Mouse (Mus musculus) neural tube, embryonic 13.5 days (tissue): ENCODE measurements around the gene Gak. TPM values are rescaled to one million over a fixed set of nuclear protein-coding genes. Genes with fewer than 3 reads are reported as not detected.

Source experiments
- ATAC-seq: fragments of 200-750 bp; cut with Nextera tagmentation; 2 replicates; pipeline ENCODE4 v1.8.0; 2017; ENCODE audit warnings: low read depth, mild to moderate bottlenecking, moderate TSS enrichment, moderate library complexity
- H3K27ac ChIP-seq: fragments of 300-500 bp; sonication (generic); replicated peaks from 2 replicates; pipeline ENCODE4 v1.5.1; 2015; ENCODE audit warnings: moderate library complexity, mild to moderate bottlenecking, inconsistent platforms
- H3K27me3 ChIP-seq: fragments of 300-500 bp; sonication (generic); 2 replicates; pipeline ENCODE4 v1.6.1; 2015; ENCODE audit warnings: mild to moderate bottlenecking, inconsistent platforms
- H3K36me3 ChIP-seq: fragments of 300-500 bp; sonication (generic); 2 replicates; pipeline ENCODE4 v1.6.1; 2015; ENCODE audit warnings: mild to moderate bottlenecking, inconsistent platforms
- H3K4me1 ChIP-seq: fragments of 300-500 bp; sonication (generic); replicated peaks from 2 replicates; pipeline ENCODE4 v1.6.1; 2015; ENCODE audit warnings: inconsistent platforms
- H3K4me2 ChIP-seq: fragments of 300-500 bp; sonication (generic); 2 replicates; pipeline ENCODE4 v1.6.1; 2015; ENCODE audit warnings: inconsistent platforms, mild to moderate bottlenecking, moderate library complexity
- H3K4me3 ChIP-seq: fragments of 300-500 bp; sonication (generic); 2 replicates; pipeline ENCODE4 v1.5.1; 2015; ENCODE audit warnings: mild to moderate bottlenecking, inconsistent platforms
- H3K9ac ChIP-seq: fragments of 300-500 bp; sonication (generic); 2 replicates; pipeline ENCODE4 v1.6.1; 2015; ENCODE audit warnings: moderate library complexity, mild to moderate bottlenecking, inconsistent platforms
- H3K9me3 ChIP-seq: fragments of 300-500 bp; sonication (generic); 2 replicates; pipeline ENCODE4 v1.6.1; 2016; ENCODE audit warnings: inconsistent platforms
- WGBS: fragments of 180-500 bp; shearing (Covaris S2); methylation state at CpG from one replicate; pipeline ENCODE4 v1.1.7; 2015; 5-methylcytosine and 5-hydroxymethylcytosine counted together
- polyA plus RNA-seq: library from polyadenylated mRNA; unstranded; fragments of >200 nt; fragmentation: Nextera tagmentation; extraction: Ambion mirVana; gene quantifications from 2 replicates; pipeline ENCODE4 v1.2.1, GENCODE M21; 2015

Gene Gak
- polyA plus RNA-seq, 1 experiment from 2014 or later, result 51.0 TPM

- H3K4me1 ChIP-seq, result peaks cover 21% of the 10 kb centered on the region
- 14% methylated on average over 3 of the region's 3 CpGs for WGBS
- no peaks in the 10 kb centered on the region for H3K9me3 ChIP-seq
- peak overlapping the region; percentile 74 for H3K9ac ChIP-seq
- ATAC-seq, result peak; percentile 7; the same call in 1 of the 2 replicates
- H3K27ac ChIP-seq, result peak overlapping the region; percentile 83
- H3K4me2 ChIP-seq, result peak overlapping the region; percentile 63
- H3K36me3 ChIP-seq, result peaks cover 20% of the 10 kb centered on the region
- peak overlapping the region; percentile 52 for H3K4me3 ChIP-seq
- no peaks in the 10 kb centered on the region; the same call in 1 of the 2 replicates for H3K27me3 ChIP-seq
Observed at GRCm38 (mm10) chr5:108668387-108668932, 38.9 kb upstream of the Gak start.

- ATAC-seq, result no peak
- peaks cover 10% of the 10 kb centered on the region for H3K36me3 ChIP-seq
- H3K4me3 ChIP-seq, result no peak overlapping the region
- no peaks in the 10 kb centered on the region for H3K9me3 ChIP-seq
- 81% methylated on average over 2 of the region's 2 CpGs for WGBS
- H3K4me1 ChIP-seq, result peaks cover 21% of the 10 kb centered on the region
- H3K4me2 ChIP-seq, result no peak overlapping the region
- no peak overlapping the region for H3K9ac ChIP-seq
- no peak overlapping the region for H3K27ac ChIP-seq
- no peaks in the 10 kb centered on the region; the same call in 1 of the 2 replicates for H3K27me3 ChIP-seq
Observed at GRCm38 (mm10) chr5:108667370-108667769, 37.8 kb upstream of the Gak start.

GRCm38 (mm10) chr5:108665066-108665465, 35.5 kb upstream of the Gak start:
- H3K4me2 ChIP-seq, result no peak overlapping the region
- no peaks in the 10 kb centered on the region; the same call in 1 of the 2 replicates for H3K27me3 ChIP-seq
- no peak overlapping the region for H3K4me3 ChIP-seq
- 46% methylated on average over 3 of the region's 3 CpGs for WGBS
- H3K36me3 ChIP-seq, result no peaks in the 10 kb centered on the region
- no peak overlapping the region for H3K27ac ChIP-seq
- no peak for ATAC-seq
- H3K4me1 ChIP-seq, result peaks cover 21% of the 10 kb centered on the region
- H3K9ac ChIP-seq, result no peak overlapping the region
- no peaks in the 10 kb centered on the region for H3K9me3 ChIP-seq

GRCm38 (mm10) chr5:108662772-108663171, 33.2 kb upstream of the Gak start:
- Histone ChIP-seq H3K4me3 (no peak overlapping the region), H3K27me3 (no peaks in the 10 kb centered on the region; the same call in 1 of the 2 replicates), H3K36me3 (peaks cover 9% of the 10 kb centered on the region), H3K9ac (no peak overlapping the region), H3K9me3 (no peaks in the 10 kb centered on the region), H3K4me1 (peaks cover 25% of the 10 kb centered on the region), H3K4me2 (no peak overlapping the region), H3K27ac (no peak overlapping the region)
- ATAC-seq, result no peak
- WGBS, result 86% methylated on average over 4 of the region's 4 CpGs

- ATAC-seq, result peak; percentile 98
- H3K27me3 ChIP-seq, result no peaks in the 10 kb centered on the region
- H3K27ac ChIP-seq, result peak overlapping the region; percentile 50; the same call in 1 of the 2 replicates
- H3K4me3 ChIP-seq, result peak overlapping the region; percentile 76
- WGBS, result 11% methylated on average over 36 of the region's 36 CpGs
- H3K9ac ChIP-seq, result peak overlapping the region; percentile 93
- peaks cover 25% of the 10 kb centered on the region for H3K4me1 ChIP-seq
- H3K4me2 ChIP-seq, result peak overlapping the region; percentile 71
- no peaks in the 10 kb centered on the region for H3K9me3 ChIP-seq
- H3K36me3 ChIP-seq, result peaks cover 28% of the 10 kb centered on the region
Observed at GRCm38 (mm10) chr5:108660632-108661268, 31.2 kb upstream of the Gak start.

GRCm38 (mm10) chr5:108659698-108660631, 30.4 kb upstream of the Gak start, which contains the start of gene Idua:
TSS of gene Idua (plus strand) at chr5:108660331.
- peak within 1 kb of the TSS; percentile 71 for H3K4me2 ChIP-seq
- peak within 1 kb of the TSS; percentile 93 for H3K9ac ChIP-seq
- H3K27me3 ChIP-seq, result no peaks in the 10 kb centered on the region
- peaks cover 25% of the 10 kb centered on the region for H3K4me1 ChIP-seq
- peak within 1 kb of the TSS; percentile 50; the same call in 1 of the 2 replicates for H3K27ac ChIP-seq
- H3K36me3 ChIP-seq, result peaks cover 36% of the 10 kb centered on the region
- ATAC-seq, result peak; percentile 59
- peak within 1 kb of the TSS; percentile 76 for H3K4me3 ChIP-seq
- WGBS, result 9% methylated on average over 24 of the region's 24 CpGs
- H3K9me3 ChIP-seq, result no peaks in the 10 kb centered on the region

- Histone ChIP-seq H3K27ac (no peak overlapping the region), H3K9me3 (no peaks in the 10 kb centered on the region), H3K27me3 (no peaks in the 10 kb centered on the region), H3K36me3 (peaks cover 50% of the 10 kb centered on the region), H3K9ac (0 out of 2 replicates have a peak overlapping the region, but pooled peaks have one; percentile 12), H3K4me2 (0 out of 2 replicates have a peak overlapping the region, but pooled peaks have one; percentile 71), H3K4me3 (no peak overlapping the region), H3K4me1 (peaks cover 25% of the 10 kb centered on the region)
- no peak for ATAC-seq
- 76% methylated on average over 1 of the region's 1 CpGs for WGBS
Observed at GRCm38 (mm10) chr5:108658611-108659010, 29.1 kb upstream of the Gak start.

- H3K4me2 ChIP-seq, result no peak overlapping the region
- peaks cover 25% of the 10 kb centered on the region for H3K4me1 ChIP-seq
- no peaks in the 10 kb centered on the region for H3K27me3 ChIP-seq
- WGBS, result 81% methylated on average over 5 of the region's 5 CpGs
- peaks cover 62% of the 10 kb centered on the region for H3K36me3 ChIP-seq
- no peaks in the 10 kb centered on the region for H3K9me3 ChIP-seq
- no peak overlapping the region for H3K4me3 ChIP-seq
- no peak for ATAC-seq
- no peak overlapping the region for H3K9ac ChIP-seq
- no peak overlapping the region for H3K27ac ChIP-seq
Observed at GRCm38 (mm10) chr5:108657406-108657805, 27.9 kb upstream of the Gak start.

- no peak overlapping the region for H3K27ac ChIP-seq
- H3K9me3 ChIP-seq, result no peaks in the 10 kb centered on the region
- H3K36me3 ChIP-seq, result peaks cover 70% of the 10 kb centered on the region
- no peaks in the 10 kb centered on the region for H3K27me3 ChIP-seq
- no peak for ATAC-seq
- H3K4me1 ChIP-seq, result peaks cover 25% of the 10 kb centered on the region
- H3K4me2 ChIP-seq, result no peak overlapping the region
- WGBS, result 96% methylated on average over 15 of the region's 15 CpGs
- H3K4me3 ChIP-seq, result no peak overlapping the region
- H3K9ac ChIP-seq, result no peak overlapping the region
Observed at GRCm38 (mm10) chr5:108655891-108656650, 26.5 kb upstream of the Gak start.

GRCm38 (mm10) chr5:108655381-108655780, 25.8 kb upstream of the Gak start:
- Histone ChIP-seq H3K4me3 (no peak overlapping the region), H3K9ac (no peak overlapping the region), H3K4me2 (no peak overlapping the region), H3K27me3 (no peaks in the 10 kb centered on the region), H3K36me3 (peaks cover 77% of the 10 kb centered on the region), H3K27ac (no peak overlapping the region), H3K9me3 (no peaks in the 10 kb centered on the region), H3K4me1 (peaks cover 22% of the 10 kb centered on the region)
- no peak for ATAC-seq
- 94% methylated on average over 9 of the region's 9 CpGs for WGBS

- no peak overlapping the region for H3K4me3 ChIP-seq
- WGBS, result 94% methylated on average over 10 of the region's 10 CpGs
- no peak for ATAC-seq
- no peak overlapping the region for H3K9ac ChIP-seq
- peaks cover 16% of the 10 kb centered on the region for H3K4me1 ChIP-seq
- H3K27ac ChIP-seq, result no peak overlapping the region
- H3K4me2 ChIP-seq, result no peak overlapping the region
- H3K27me3 ChIP-seq, result no peaks in the 10 kb centered on the region
- H3K9me3 ChIP-seq, result no peaks in the 10 kb centered on the region
- peaks cover 86% of the 10 kb centered on the region for H3K36me3 ChIP-seq
Observed at GRCm38 (mm10) chr5:108654444-108654990, 25.0 kb upstream of the Gak start.
